Mouse (Mus musculus) stomach, postnatal 0 days (tissue): ENCODE results near the gene Apbb1ip. TPM values are rescaled to one million over a fixed set of nuclear protein-coding genes. Genes with fewer than 3 reads are reported as not detected.

Experiments
- ATAC-seq: fragments of 200-750 bp; cut with Nextera tagmentation; 2 replicates; pipeline ENCODE4 v1.8.0; 2017; ENCODE audit not compliant: low FRiP score, low TSS enrichment
- DNase-seq: peaks from one replicate; pipeline ENCODE4 v3.0.0-alpha.2; 2016; ENCODE audit warnings: low spot score
- H3K27ac ChIP-seq: fragments of 300-500 bp; sonication (generic); replicated peaks from 2 replicates; pipeline ENCODE4 v1.5.1; 2014; ENCODE audit warnings: mild to moderate bottlenecking, control low read depth
- H3K27me3 ChIP-seq: fragments of 300-500 bp; sonication (generic); 2 replicates; pipeline ENCODE4 v1.6.1; 2014; ENCODE audit warnings: low read length; ENCODE audit not compliant: control insufficient read depth, insufficient read depth
- H3K36me3 ChIP-seq: fragments of 300-500 bp; sonication (generic); 2 replicates; pipeline ENCODE4 v1.6.1; 2014; ENCODE audit warnings: low read length, mixed read lengths; ENCODE audit not compliant: control insufficient read depth, insufficient read depth
- H3K4me1 ChIP-seq: fragments of 300-500 bp; sonication (generic); replicated peaks from 2 replicates; pipeline ENCODE4 v1.6.1; 2014; ENCODE audit warnings: antibody characterized with exemption; ENCODE audit not compliant: control insufficient read depth, insufficient read depth
- H3K4me2 ChIP-seq: fragments of 300-500 bp; sonication (generic); replicated peaks from 2 replicates; pipeline ENCODE4 v1.6.1; 2014; ENCODE audit warnings: low read depth, mild to moderate bottlenecking, control low read depth, moderate library complexity
- H3K4me3 ChIP-seq: fragments of 300-500 bp; sonication (generic); 2 replicates; pipeline ENCODE4 v1.5.1; 2014; ENCODE audit warnings: low read depth, low read length, control low read depth
- H3K9ac ChIP-seq: fragments of 300-500 bp; sonication (generic); 2 replicates; pipeline ENCODE4 v1.6.1; 2014; ENCODE audit warnings: mild to moderate bottlenecking, low read length, control low read depth, mixed read lengths
- H3K9me3 ChIP-seq: fragments of 300-500 bp; sonication (generic); 2 replicates; pipeline ENCODE4 v1.6.1; 2016; ENCODE audit warnings: low read length; ENCODE audit not compliant: control insufficient read depth
- CTCF ChIP-seq: IDR thresholded peaks from 2 replicates; pipeline ENCODE4 v1.5.1; 2016; ENCODE audit warnings: antibody characterized with exemption, low read depth, mild to moderate bottlenecking, moderate library complexity
- EP300 ChIP-seq: optimal IDR thresholded peaks from 2 replicates; pipeline ENCODE3; 2016; ENCODE audit warnings: antibody characterized with exemption
- WGBS: fragments of 180-500 bp; shearing (Covaris S2); extraction: QIAGEN DNeasy Blood & Tissue Kit; methylation state at CpG from one replicate; pipeline ENCODE4 v1.1.7; 2014; 5-methylcytosine and 5-hydroxymethylcytosine counted together
- polyA plus RNA-seq: library from polyadenylated mRNA; unstranded; fragments of >200 nt; fragmentation: Nextera tagmentation; extraction: Ambion mirVana; gene quantifications from 2 replicates; pipeline ENCODE4 v1.2.1, GENCODE M21; 2015

The Apbb1ip gene
- polyA plus RNA-seq, 1 experiment from 2014 or later = 1.5 TPM

GRCm38 (mm10) chr2:22903947-22904346, 130.1 kb downstream of the Apbb1ip start:
- Histone ChIP-seq H3K4me3 (no peak overlapping the region), H3K36me3 (peaks cover 3% of the 10 kb centered on the region; the same call in 1 of the 2 replicates), H3K9ac (no peak overlapping the region), H3K4me1 (no peaks in the 10 kb centered on the region), H3K4me2 (no peak overlapping the region), H3K27me3 (no peaks in the 10 kb centered on the region), H3K9me3 (no peaks in the 10 kb centered on the region), H3K27ac (no peak overlapping the region)
- ATAC-seq (no peak), DNase-seq (no peak)
- WGBS = 89% methylated on average over 3 of the region's 3 CpGs
- no peak for TF ChIP-seq EP300

GRCm38 (mm10) chr2:22914421-22914820, 140.5 kb downstream of the Apbb1ip start:
- TF ChIP-seq CTCF (no peak), EP300 (no peak)
- ATAC-seq (no peak), DNase-seq (no peak)
- Histone ChIP-seq H3K9me3 (no peaks in the 10 kb centered on the region), H3K4me3 (no peak overlapping the region), H3K4me2 (no peak overlapping the region), H3K27me3 (no peaks in the 10 kb centered on the region), H3K27ac (no peak overlapping the region), H3K36me3 (0 out of 2 replicates have a peak, but pooled peaks cover 7% of the 10 kb centered on the region), H3K4me1 (no peaks in the 10 kb centered on the region), H3K9ac (no peak overlapping the region)
- WGBS = 87% methylated on average over 3 of the region's 3 CpGs

- no peak for ATAC-seq
- Histone ChIP-seq H3K27ac (no peak overlapping the region), H3K9me3 (no peaks in the 10 kb centered on the region), H3K9ac (no peak overlapping the region), H3K27me3 (no peaks in the 10 kb centered on the region), H3K4me1 (no peaks in the 10 kb centered on the region), H3K36me3 (0 out of 2 replicates have a peak, but pooled peaks cover 3% of the 10 kb centered on the region), H3K4me2 (no peak overlapping the region), H3K4me3 (no peak overlapping the region)
- WGBS = 86% methylated on average over 2 of the region's 2 CpGs
- DNase-seq = no peak
- TF ChIP-seq EP300 (no peak), CTCF (no peak)
Observed at GRCm38 (mm10) chr2:22918651-22919050, 144.8 kb downstream of the Apbb1ip start.

Other genes starting within 250 kb of the Apbb1ip start
- gene Gad2, start 151.9 kb upstream of the Apbb1ip start, polyA plus RNA-seq = 0.05 and 0.07 TPM in 2 replicates
- gene Pdss1, start 121.4 kb downstream of the Apbb1ip start, polyA plus RNA-seq = 12.3 and 13.1 TPM in 2 replicates